Comparison of ENCODE assay signal across 16 mouse cellular contexts in the genomic region with DNA sequence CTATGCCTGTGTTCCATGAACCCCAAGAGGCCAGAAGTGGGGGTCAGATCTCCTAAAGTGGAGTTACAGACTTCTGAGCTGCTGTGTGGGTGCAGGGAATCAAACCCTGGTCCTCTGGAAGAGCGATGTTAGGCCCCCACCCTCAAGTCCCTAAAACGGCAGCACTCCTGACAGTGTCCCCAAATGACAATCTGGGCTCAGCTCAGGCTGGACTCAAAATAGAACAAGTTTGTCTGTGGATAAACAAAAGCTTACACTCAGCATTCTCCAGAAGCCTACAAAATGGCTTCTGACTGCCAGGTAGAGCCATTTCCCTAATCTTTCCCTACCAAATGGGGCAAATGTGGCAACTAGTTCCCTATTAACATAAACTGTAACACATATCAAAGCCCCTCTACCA. TPM values are rescaled to one million over a fixed set of nuclear protein-coding genes. Genes with fewer than 3 reads are reported as not detected.
DNase-seq lines count a peak whose midpoint lies in the region; ATAC-seq and TF ChIP-seq lines count a peak whose summit lies in the region.
"Had no signal": no experiment of that assay in that cellular context is flagged by ENCODE, and none has a peak within 500 bp of the region (broad histone marks: within the 10 kb centered on the region; RNA-seq: fewer than 3 reads in every experiment).

No protein-coding gene starts in this region.

- no peak overlapping the region for H3K4me3 ChIP-seq in heart, embryonic 16.5 days (ENCODE audit: low read length)
- no peak overlapping the region for H3K4me3 ChIP-seq in heart, embryonic 11.5 days (ENCODE audit: low read depth, low read length)
- peak overlapping the region; percentile 39 for H3K4me3 ChIP-seq in E14TG2a.4 (replicated peaks; ENCODE audit: low read length)
- H3K4me3 ChIP-seq in cortical plate, adult 2 months (ENCODE audit: insufficient read depth, low read length) = no peak overlapping the region
- H3K4me3 ChIP-seq in limb, embryonic 12.5 days (replicated peaks) = no peak overlapping the region
- no peak overlapping the region for H3K4me3 ChIP-seq in midbrain, embryonic 16.5 days (ENCODE audit: low read depth, low read length)

- ATAC-seq in heart, embryonic 16.5 days (replicated peaks; ENCODE audit: extremely low read depth, insufficient read depth, low FRiP score) = no peak
- no peak for ATAC-seq in heart, embryonic 11.5 days (replicated peaks; ENCODE audit: insufficient number of reproducible peaks, low FRiP score, low TSS enrichment)
- ATAC-seq in limb, embryonic 12.5 days (ENCODE audit: insufficient number of reproducible peaks, insufficient read depth, low FRiP score, low TSS enrichment, low read depth) = no peak
- ATAC-seq in midbrain, embryonic 16.5 days = no peak
- ATAC-seq: CD4-positive, CD25-positive, alpha-beta regulatory T cell, adult 4 months; inflammation-experienced regulatory T-cells, adult 6 months; Patski had no signal

- no peaks in the 10 kb centered on the region for H3K27me3 ChIP-seq in heart, embryonic 16.5 days (ENCODE audit: control insufficient read depth, insufficient read depth, low read length)
- H3K27me3 ChIP-seq in heart, embryonic 11.5 days (ENCODE audit: control insufficient read depth, insufficient read depth, low read length) = no peaks in the 10 kb centered on the region
- no peaks in the 10 kb centered on the region for H3K27me3 ChIP-seq in E14TG2a.4 (ENCODE audit: insufficient read depth, low read length)
- no peaks in the 10 kb centered on the region for H3K27me3 ChIP-seq in limb, embryonic 12.5 days
- no peaks in the 10 kb centered on the region for H3K27me3 ChIP-seq in midbrain, embryonic 16.5 days (ENCODE audit: control insufficient read depth, insufficient read depth, low read depth, low read length)
- H3K27me3 ChIP-seq: embryonic facial prominence, embryonic 12.5 days; Patski had no signal

- DNase-seq in urinary bladder, adult 2 months (ENCODE audit: low spot score) = no peak
- no peak for DNase-seq in gastrocnemius, postnatal 4 days (ENCODE audit: low spot score in 2 of 2)
- DNase-seq: cerebellum, adult 8-10 months; forebrain, postnatal 0 days; left cerebral cortex, postnatal 4 days; lung, adult 2 months had no signal

- TF ChIP-seq CTCF in E14TG2a.4 (conservative IDR thresholded peaks at IDR 0.05; ENCODE audit: low read length) = no peak
- no peak for TF ChIP-seq CTCF in cortical plate, adult 2 months (IDR thresholded peaks at IDR 0.05; ENCODE audit: extremely low read depth, insufficient read depth, low read length)

- no peak for TF ChIP-seq POLR2A in cortical plate, adult 2 months (IDR thresholded peaks at IDR 0.05; ENCODE audit: extremely low read depth, insufficient read depth, low read length)

- no peak overlapping the region for H3K9ac ChIP-seq in heart, embryonic 16.5 days (ENCODE audit: low read length)
- no peak overlapping the region for H3K9ac ChIP-seq in heart, embryonic 11.5 days (ENCODE audit: low read depth, low read length)
- no peak overlapping the region for H3K9ac ChIP-seq in limb, embryonic 12.5 days (replicated peaks)
- H3K9ac ChIP-seq in midbrain, embryonic 16.5 days (ENCODE audit: low read depth, low read length) = no peak overlapping the region

- H3K4me1 ChIP-seq in heart, embryonic 16.5 days (ENCODE audit: control insufficient read depth, insufficient read depth, low read length) = peaks cover 23% of the 10 kb centered on the region
- peaks cover 24% of the 10 kb centered on the region for H3K4me1 ChIP-seq in heart, embryonic 11.5 days (ENCODE audit: control insufficient read depth, insufficient read depth, low read length)
- peaks cover 39% of the 10 kb centered on the region for H3K4me1 ChIP-seq in E14TG2a.4 (replicated peaks; ENCODE audit: low read depth, low read length)
- no peaks in the 10 kb centered on the region; the same call in 1 of the 2 replicates for H3K4me1 ChIP-seq in cortical plate, adult 2 months (ENCODE audit: control insufficient read depth, insufficient read depth, low read length)
- H3K4me1 ChIP-seq in limb, embryonic 12.5 days (replicated peaks) = peaks cover 17% of the 10 kb centered on the region
- H3K4me1 ChIP-seq in midbrain, embryonic 16.5 days (ENCODE audit: control insufficient read depth, insufficient read depth, low read length) = peaks cover 5% of the 10 kb centered on the region

- no peaks in the 10 kb centered on the region for H3K36me3 ChIP-seq in heart, embryonic 16.5 days (ENCODE audit: control insufficient read depth, insufficient read depth)
- no peaks in the 10 kb centered on the region for H3K36me3 ChIP-seq in heart, embryonic 11.5 days (ENCODE audit: control insufficient read depth, insufficient read depth, low read length)
- no peaks in the 10 kb centered on the region for H3K36me3 ChIP-seq in E14TG2a.4 (ENCODE audit: insufficient read depth, low read length)
- no peaks in the 10 kb centered on the region for H3K36me3 ChIP-seq in limb, embryonic 12.5 days
- no peaks in the 10 kb centered on the region for H3K36me3 ChIP-seq in midbrain, embryonic 16.5 days (ENCODE audit: control insufficient read depth, insufficient read depth, low read length)
- H3K36me3 ChIP-seq: embryonic facial prominence, embryonic 12.5 days had no signal

- 63% methylated on average over 2 of the region's 2 CpGs for WGBS in heart, embryonic 16.5 days
- WGBS in heart, embryonic 11.5 days (ENCODE audit: insufficient replicate concordance) = 52% methylated on average over 2 of the region's 2 CpGs
- WGBS in limb, embryonic 12.5 days = 76% methylated on average over 2 of the region's 2 CpGs
- WGBS in midbrain, embryonic 16.5 days = 80% methylated on average over 2 of the region's 2 CpGs

- peak overlapping the region; percentile 60; the same call in 1 of the 2 replicates for H3K27ac ChIP-seq in heart, embryonic 16.5 days (ENCODE audit: low read length)
- H3K27ac ChIP-seq in heart, embryonic 11.5 days (ENCODE audit: low read depth, low read length) = no peak overlapping the region; the same call in 1 of the 2 replicates
- 0 out of 2 replicates have a peak overlapping the region, but pooled peaks have one; percentile 34 for H3K27ac ChIP-seq in cortical plate, adult 2 months (ENCODE audit: insufficient read depth, low read length)
- peak overlapping the region; percentile 86; the same call in 1 of the 2 replicates for H3K27ac ChIP-seq in limb, embryonic 12.5 days
- H3K27ac ChIP-seq in midbrain, embryonic 16.5 days (ENCODE audit: low read length) = no peak overlapping the region

- H3K4me2 ChIP-seq in heart, embryonic 16.5 days (ENCODE audit: low read depth, low read length) = no peak overlapping the region
- no peak overlapping the region for H3K4me2 ChIP-seq in heart, embryonic 11.5 days
- H3K4me2 ChIP-seq in limb, embryonic 12.5 days = no peak overlapping the region; the same call in 1 of the 2 replicates
- no peak overlapping the region for H3K4me2 ChIP-seq in midbrain, embryonic 16.5 days (ENCODE audit: low read length)

- no peaks in the 10 kb centered on the region for H3K9me3 ChIP-seq in heart, embryonic 16.5 days (replicated peaks; ENCODE audit: control insufficient read depth, low read length)
- no peaks in the 10 kb centered on the region for H3K9me3 ChIP-seq in heart, embryonic 11.5 days (replicated peaks; ENCODE audit: control insufficient read depth, low read length)
- no peaks in the 10 kb centered on the region for H3K9me3 ChIP-seq in E14TG2a.4 (ENCODE audit: low read length)
- H3K9me3 ChIP-seq in limb, embryonic 12.5 days = no peaks in the 10 kb centered on the region
- no peaks in the 10 kb centered on the region for H3K9me3 ChIP-seq in midbrain, embryonic 16.5 days (replicated peaks; ENCODE audit: control insufficient read depth, low read length, poor library complexity, severe bottlenecking)
- H3K9me3 ChIP-seq: embryonic facial prominence, embryonic 12.5 days had no signal

RNA-seq across cellular contexts. Expression of gene Adamtsl4, which starts 13.4 kb away (rescaled TPM):
- polyA plus RNA-seq in heart, embryonic 16.5 days (2015; fragmentation: Nextera tagmentation; extraction: Ambion mirVana) = 8.5 and 13.7 TPM in 2 replicates
- polyA plus RNA-seq in heart, embryonic 11.5 days (2014; fragmentation: Nextera tagmentation; extraction: Ambion mirVana) = 3.5 and 5.1 TPM in 2 replicates
- polyA plus RNA-seq in cortical plate, adult 2 months (2012; rRNA removed) = 6.0 and 6.4 TPM in 2 replicates
- 0.71 and 1.4 TPM in 2 replicates for polyA plus RNA-seq in limb, embryonic 12.5 days (2016; fragmentation: Nextera tagmentation; extraction: Ambion mirVana)
- 52.4 and 58.8 TPM in 2 replicates for polyA plus RNA-seq in urinary bladder, adult 2 months (2012; rRNA removed)
- polyA plus RNA-seq in midbrain, embryonic 16.5 days (2015; fragmentation: Nextera tagmentation; extraction: Ambion mirVana) = 0.80 and 1.0 TPM in 2 replicates
- 10 to 100 TPM; 28.2 to 36.2 TPM for total RNA-seq in gastrocnemius, postnatal 4 days (2021)

RNA-seq across cellular contexts. Expression of gene Ecm1, which starts 38.3 kb away (rescaled TPM):
- polyA plus RNA-seq in heart, embryonic 16.5 days (2015; fragmentation: Nextera tagmentation; extraction: Ambion mirVana) = 44.1 and 49.2 TPM in 2 replicates
- 85.0 and 86.7 TPM in 2 replicates for polyA plus RNA-seq in heart, embryonic 11.5 days (2014; fragmentation: Nextera tagmentation; extraction: Ambion mirVana)
- polyA plus RNA-seq in cortical plate, adult 2 months (2012; rRNA removed) = 15.6 and 15.7 TPM in 2 replicates
- 4.1 and 4.4 TPM in 2 replicates for polyA plus RNA-seq in limb, embryonic 12.5 days (2016; fragmentation: Nextera tagmentation; extraction: Ambion mirVana)
- polyA plus RNA-seq in urinary bladder, adult 2 months (2012; rRNA removed) = 718 and 729 TPM in 2 replicates
- 10.0 and 11.5 TPM in 2 replicates for polyA plus RNA-seq in midbrain, embryonic 16.5 days (2015; fragmentation: Nextera tagmentation; extraction: Ambion mirVana)
- 10 to 100 TPM; 32.4 to 35.5 TPM for total RNA-seq in gastrocnemius, postnatal 4 days (2021)

RNA-seq across cellular contexts. Expression of gene Mcl1, which starts 42.5 kb away (rescaled TPM):
- polyA plus RNA-seq in heart, embryonic 16.5 days (2015; fragmentation: Nextera tagmentation; extraction: Ambion mirVana) = 31.9 and 38.3 TPM in 2 replicates
- polyA plus RNA-seq in heart, embryonic 11.5 days (2014; fragmentation: Nextera tagmentation; extraction: Ambion mirVana) = 46.3 and 49.8 TPM in 2 replicates
- 37.7 and 39.5 TPM in 2 replicates for polyA plus RNA-seq in cortical plate, adult 2 months (2012; rRNA removed)
- polyA plus RNA-seq in limb, embryonic 12.5 days (2016; fragmentation: Nextera tagmentation; extraction: Ambion mirVana) = 69.9 and 75.7 TPM in 2 replicates
- 90.3 and 106 TPM in 2 replicates for polyA plus RNA-seq in urinary bladder, adult 2 months (2012; rRNA removed)
- polyA plus RNA-seq in midbrain, embryonic 16.5 days (2015; fragmentation: Nextera tagmentation; extraction: Ambion mirVana) = 37.9 and 43.1 TPM in 2 replicates
- 100 to 1,000 TPM in 1 of 2 experiments, 10 to 100 TPM in 1; 90.6 to 107 TPM for total RNA-seq in gastrocnemius, postnatal 4 days (2021)

RNA-seq across cellular contexts. Expression of gene Tars2, which starts 58.9 kb away (rescaled TPM):
- 41.3 and 43.3 TPM in 2 replicates for polyA plus RNA-seq in heart, embryonic 16.5 days (2015; fragmentation: Nextera tagmentation; extraction: Ambion mirVana)
- polyA plus RNA-seq in heart, embryonic 11.5 days (2014; fragmentation: Nextera tagmentation; extraction: Ambion mirVana) = 42.2 and 46.1 TPM in 2 replicates
- polyA plus RNA-seq in cortical plate, adult 2 months (2012; rRNA removed) = 38.6 and 39.3 TPM in 2 replicates
- polyA plus RNA-seq in limb, embryonic 12.5 days (2016; fragmentation: Nextera tagmentation; extraction: Ambion mirVana) = 56.9 and 60.5 TPM in 2 replicates
- polyA plus RNA-seq in urinary bladder, adult 2 months (2012; rRNA removed) = 32.5 and 37.6 TPM in 2 replicates
- 46.2 and 54.1 TPM in 2 replicates for polyA plus RNA-seq in midbrain, embryonic 16.5 days (2015; fragmentation: Nextera tagmentation; extraction: Ambion mirVana)
- 10 to 100 TPM; 22.4 to 23.9 TPM for total RNA-seq in gastrocnemius, postnatal 4 days (2021)

Comparison
In these comparisons a context has a peak if more than half of its experiments do, and no peak if none do; other contexts are left out.
1. H3K27ac ChIP-seq: peak in heart, embryonic 16.5 days (single experiment), cortical plate, adult 2 months (single experiment) and limb, embryonic 12.5 days (single experiment); none in heart, embryonic 11.5 days (single experiment) and midbrain, embryonic 16.5 days (single experiment).